Mouse (Mus musculus): Measurements from ENCODE around the gene Fam76b.

- TF ChIP-seq CTCF (IDR thresholded peaks at IDR 0.05; ENCODE audit: low read depth, low read length) (no peak), POLR2AphosphoS5 (IDR thresholded peaks at IDR 0.05; ENCODE audit: insufficient replicate concordance, low read depth, low read length) (no peak), GATA1 (IDR thresholded peaks at IDR 0.05; ENCODE audit: borderline replicate concordance, low read length) (no peak)
Measured at GRCm38 (mm10) chr9:13902030-13902429, 74.5 kb downstream of the Fam76b start.
